Mouse (Mus musculus) limb, embryonic 14.5 days (tissue): ENCODE results near the gene Cenpl. TPM values are rescaled to one million over a fixed set of nuclear protein-coding genes. Genes with fewer than 3 reads are reported as not detected.

ENCODE experiments used
- ATAC-seq: fragments of 200-750 bp; cut with Nextera tagmentation; 2 replicates; pipeline ENCODE4 v1.8.0; 2017; ENCODE audit warnings: low read depth, moderate number of reproducible peaks, moderate TSS enrichment; ENCODE audit not compliant: low FRiP score
- DNase-seq: peaks from one replicate; pipeline ENCODE4 v3.0.0-alpha.2; 2015; ENCODE audit warnings: low spot score
- H3K27ac ChIP-seq: fragments of 300-500 bp; sonication (generic); replicated peaks from 2 replicates; pipeline ENCODE4 v1.5.1; 2014; ENCODE audit warnings: low read depth, mild to moderate bottlenecking, low read length, moderate library complexity, mixed read lengths
- H3K27me3 ChIP-seq: fragments of 300-500 bp; sonication (generic); 2 replicates; pipeline ENCODE4 v1.6.1; 2014; ENCODE audit warnings: low read length, mixed read lengths; ENCODE audit not compliant: control insufficient read depth, insufficient read depth
- H3K36me3 ChIP-seq: fragments of 300-500 bp; sonication (generic); 2 replicates; pipeline ENCODE4 v1.6.1; 2014; ENCODE audit warnings: mild to moderate bottlenecking, low read length, moderate library complexity, mixed read lengths; ENCODE audit not compliant: control insufficient read depth, insufficient read depth
- H3K4me1 ChIP-seq: fragments of 300-500 bp; sonication (generic); 2 replicates; pipeline ENCODE4 v1.6.1; 2014; ENCODE audit warnings: antibody characterized with exemption, low read length, mixed read lengths; ENCODE audit not compliant: control insufficient read depth, insufficient read depth
- H3K4me2 ChIP-seq: fragments of 300-500 bp; sonication (generic); replicated peaks from 2 replicates; pipeline ENCODE4 v1.6.1; 2014; ENCODE audit warnings: low read depth, mild to moderate bottlenecking, low read length, moderate library complexity; ENCODE audit not compliant: severe bottlenecking
- H3K4me3 ChIP-seq: fragments of 300-500 bp; sonication (generic); replicated peaks from 2 replicates; pipeline ENCODE4 v1.5.1; 2014; ENCODE audit warnings: low read length
- H3K9ac ChIP-seq: fragments of 300-500 bp; sonication (generic); 2 replicates; pipeline ENCODE4 v1.6.1; 2014; ENCODE audit warnings: mild to moderate bottlenecking, low read depth, low read length, moderate library complexity; ENCODE audit not compliant: severe bottlenecking
- H3K9me3 ChIP-seq: fragments of 300-500 bp; sonication (generic); 2 replicates; pipeline ENCODE4 v1.6.1; 2016; ENCODE audit warnings: low read length; ENCODE audit not compliant: control insufficient read depth
- POLR2A ChIP-seq: fragments of 200-500 bp; IDR thresholded peaks from 2 replicates; pipeline ENCODE4 v1.8.0; 2012; ENCODE audit warnings: inconsistent platforms, mild to moderate bottlenecking, moderate library complexity, borderline replicate concordance; ENCODE audit not compliant: insufficient read depth, insufficient read length; ENCODE audit errors: extremely low read depth
- WGBS: fragments of 180-500 bp; shearing (Covaris S2); extraction: QIAGEN DNeasy Blood & Tissue Kit; methylation state at CpG from one replicate; pipeline ENCODE4 v1.1.7; 2014; 5-methylcytosine and 5-hydroxymethylcytosine counted together
- polyA plus RNA-seq, 2 experiments: library from polyadenylated mRNA; depleted of rRNA in 1 of 2; stranded (reverse) in 1 of 2; unstranded in 1 of 2; fragments of >200 nt; fragmentation: Nextera tagmentation in 1 of 2; extraction: Ambion mirVana in 1 of 2; gene quantifications; 2 replicates each; pipeline versions ENCODE4 v1.2.1 to v1.2.3; 2012 to 2014

Cenpl gene
- polyA plus RNA-seq, 2 experiments, result 13.3 to 25.7 TPM

DNA sequence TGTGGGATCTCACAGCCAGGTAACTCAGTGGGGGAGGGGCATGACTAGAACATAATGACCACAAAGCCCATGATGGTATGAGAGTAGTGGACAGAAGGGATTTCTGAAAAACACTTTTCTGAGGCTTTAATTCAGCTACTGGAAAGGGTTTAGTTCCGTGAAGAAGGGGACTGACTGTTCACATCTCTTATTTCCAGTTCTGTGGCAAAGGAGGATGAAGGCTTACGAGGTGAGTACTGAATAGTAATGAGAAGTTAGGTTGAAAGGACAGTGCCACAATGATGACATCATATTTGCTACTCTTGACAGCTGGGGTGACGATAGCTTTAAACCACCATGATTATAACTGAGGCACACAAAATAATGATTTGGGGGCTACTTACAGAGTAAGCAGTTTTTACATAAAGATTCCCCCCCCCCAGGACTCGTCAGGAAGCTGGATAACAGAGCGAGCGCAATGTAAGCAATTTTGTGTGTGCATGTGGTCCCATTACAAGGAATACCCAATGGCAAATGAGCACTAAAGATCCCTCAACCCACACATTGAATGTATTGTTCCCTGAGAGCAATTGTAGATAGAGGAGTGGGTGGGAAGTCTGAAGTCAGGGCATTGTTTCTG is 34.6 kb upstream of the Cenpl start:
- 0% methylated on average over 6 of the region's 6 CpGs for WGBS
- H3K27ac ChIP-seq, result peak overlapping the region; percentile 89
- peak; percentile 53 for DNase-seq
- peaks cover 17% of the 10 kb centered on the region for H3K4me1 ChIP-seq
- peak overlapping the region; percentile 72 for H3K4me3 ChIP-seq
- H3K9me3 ChIP-seq, result no peaks in the 10 kb centered on the region
- peaks cover 55% of the 10 kb centered on the region for H3K36me3 ChIP-seq
- ATAC-seq, result no peak
- peak overlapping the region; percentile 85 for H3K4me2 ChIP-seq
- peak overlapping the region; percentile 94 for H3K9ac ChIP-seq
- H3K27me3 ChIP-seq, result no peaks in the 10 kb centered on the region
- TF ChIP-seq POLR2A, result no peak

DNA sequence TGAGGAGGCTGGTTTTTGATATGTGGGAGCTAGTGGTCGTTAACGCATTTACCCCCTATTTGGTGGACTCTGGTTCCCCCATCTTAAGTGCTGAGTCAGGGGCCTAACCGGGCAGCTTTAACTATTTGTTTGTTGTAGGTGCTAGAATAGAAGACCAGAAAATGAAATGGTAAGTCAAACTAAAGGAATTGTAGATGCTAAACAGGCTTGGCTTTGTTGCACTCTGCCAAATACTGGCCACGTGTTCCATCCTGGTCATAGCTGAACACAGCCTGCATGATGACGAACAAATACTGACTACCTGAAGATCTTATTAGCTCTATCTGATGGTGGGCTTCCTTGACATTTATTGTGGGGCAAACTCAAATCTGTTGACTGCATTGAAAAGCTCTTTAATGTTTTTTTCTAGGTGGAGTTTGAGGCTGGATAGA is 34.1 kb upstream of the Cenpl start:
- H3K27ac ChIP-seq, result peak overlapping the region; percentile 89
- DNase-seq, result peak; percentile 36
- no peak for ATAC-seq
- H3K4me3 ChIP-seq, result peak overlapping the region; percentile 72
- H3K9me3 ChIP-seq, result no peaks in the 10 kb centered on the region
- peaks cover 51% of the 10 kb centered on the region for H3K36me3 ChIP-seq
- WGBS, result 0% methylated on average over 5 of the region's 5 CpGs
- H3K4me1 ChIP-seq, result peaks cover 17% of the 10 kb centered on the region
- peak overlapping the region; percentile 85 for H3K4me2 ChIP-seq
- no peak for TF ChIP-seq POLR2A
- H3K9ac ChIP-seq, result peak overlapping the region; percentile 94
- H3K27me3 ChIP-seq, result no peaks in the 10 kb centered on the region

DNA sequence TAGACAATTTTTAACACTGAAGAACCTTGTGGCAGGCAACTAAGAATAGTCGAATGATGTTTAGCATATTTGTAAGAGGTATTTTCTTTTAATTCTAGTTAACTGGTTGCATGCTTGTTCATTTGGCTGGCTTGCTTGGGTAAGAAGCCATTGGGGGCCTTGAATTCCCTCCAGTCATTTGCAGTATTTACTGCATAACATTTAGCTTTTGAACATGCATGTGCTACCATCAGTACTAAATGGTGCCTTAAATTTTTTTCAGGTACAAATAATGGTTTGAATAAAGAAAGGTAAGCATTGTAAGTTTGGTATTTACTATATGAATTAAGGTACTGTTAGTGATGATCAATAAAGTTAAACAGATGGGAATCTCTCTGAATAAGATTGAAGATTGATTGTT is 33.5 kb upstream of the Cenpl start:
- Histone ChIP-seq H3K4me1 (peaks cover 17% of the 10 kb centered on the region), H3K4me3 (peak overlapping the region; percentile 72), H3K27ac (peak overlapping the region; percentile 89; the same call in 1 of the 2 replicates), H3K9ac (peak overlapping the region; percentile 94), H3K36me3 (peaks cover 49% of the 10 kb centered on the region), H3K9me3 (no peaks in the 10 kb centered on the region), H3K27me3 (no peaks in the 10 kb centered on the region), H3K4me2 (peak overlapping the region; percentile 85)
- DNase-seq (no peak), ATAC-seq (no peak)
- TF ChIP-seq POLR2A, result no peak
- 2% methylated on average over 1 of the region's 1 CpGs for WGBS

DNA sequence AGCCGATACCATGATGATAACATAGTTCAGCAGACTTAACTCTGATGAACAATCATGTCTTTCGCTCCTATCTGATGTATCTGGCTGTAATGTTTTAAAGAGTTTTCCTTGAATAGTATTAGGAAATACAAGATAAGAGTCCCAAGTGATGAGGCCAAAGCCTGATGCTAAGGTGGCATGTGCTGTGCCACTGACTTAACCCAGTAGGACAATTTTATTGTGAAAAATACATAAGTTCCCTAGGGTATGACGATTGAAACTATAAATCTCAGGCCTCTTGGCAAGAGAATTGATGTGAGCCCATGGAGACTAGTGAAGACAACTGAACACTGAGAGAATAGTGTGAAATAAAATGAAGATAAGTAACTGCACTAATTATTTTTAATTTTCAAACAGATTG is 32.9 kb upstream of the Cenpl start:
- Histone ChIP-seq H3K4me1 (peaks cover 17% of the 10 kb centered on the region), H3K9ac (peak overlapping the region; percentile 48), H3K27ac (0 out of 2 replicates have a peak overlapping the region, but pooled peaks have one; percentile 40), H3K4me2 (peak overlapping the region; percentile 85), H3K36me3 (peaks cover 43% of the 10 kb centered on the region), H3K4me3 (peak overlapping the region; percentile 72), H3K27me3 (no peaks in the 10 kb centered on the region), H3K9me3 (no peaks in the 10 kb centered on the region)
- no peak for TF ChIP-seq POLR2A
- WGBS, result 16% methylated on average over 3 of the region's 3 CpGs
- DNase-seq, result no peak
- ATAC-seq, result no peak

DNA sequence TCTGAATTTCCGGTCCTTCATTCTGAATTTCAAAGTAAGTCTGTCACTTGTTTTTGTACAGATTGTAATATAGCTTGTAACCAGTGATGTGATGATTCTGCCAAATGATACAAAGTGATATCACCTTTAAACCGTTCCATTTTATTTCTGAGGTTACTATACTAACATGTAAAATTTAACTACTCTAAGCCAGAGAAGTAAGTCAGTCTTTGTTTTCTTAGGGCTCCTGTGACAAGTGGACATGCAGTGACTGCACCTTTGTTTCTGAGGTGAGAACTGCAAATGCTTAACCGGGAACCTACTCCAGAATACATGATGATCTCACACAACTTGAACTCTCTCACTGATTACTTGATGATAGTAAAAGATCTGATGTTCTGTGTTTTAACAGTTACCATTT is 32.5 kb upstream of the Cenpl start:
- H3K4me1 ChIP-seq, result peaks cover 17% of the 10 kb centered on the region
- H3K9me3 ChIP-seq, result no peaks in the 10 kb centered on the region
- TF ChIP-seq POLR2A, result no peak
- H3K27ac ChIP-seq, result no peak overlapping the region
- ATAC-seq (no peak), DNase-seq (no peak)
- 31% methylated on average over 3 of the region's 3 CpGs for WGBS
- peak overlapping the region; percentile 48 for H3K9ac ChIP-seq
- H3K4me2 ChIP-seq, result peak overlapping the region; percentile 85
- H3K27me3 ChIP-seq, result no peaks in the 10 kb centered on the region
- peaks cover 42% of the 10 kb centered on the region for H3K36me3 ChIP-seq
- H3K4me3 ChIP-seq, result peak overlapping the region; percentile 72
